Comparison of ENCODE assay signal across 8 mouse cellular contexts in genomic region chr19:57655083-57655482, GRCm38 (mm10). TPM values are rescaled to one million over a fixed set of nuclear protein-coding genes. Genes with fewer than 3 reads are reported as not detected.
DNase-seq lines count a peak whose midpoint lies in the region; ATAC-seq and TF ChIP-seq lines count a peak whose summit lies in the region.
"Had no signal": no experiment of that assay in that cellular context is flagged by ENCODE, and none has a peak within 500 bp of the region (broad histone marks: within the 10 kb centered on the region; RNA-seq: fewer than 3 reads in every experiment).

No protein-coding gene starts in this region.

- intact Hi-C loops in left cerebral cortex, postnatal 14 days (cut with DNase I): loop anchor here (5.0 kb wide), 3 partner anchors 817 to 972 kb away; no protein-coding TSS in a partner anchor

- peak; percentile 93 for TF ChIP-seq RAD21 in MEL (IDR thresholded peaks at IDR 0.05; ENCODE audit: low read depth, low read length)

- no peak for ATAC-seq in liver, embryonic 12.5 days

- no peak for TF ChIP-seq POLR2A in liver, adult 2 months (IDR thresholded peaks at IDR 0.05; ENCODE audit: extremely low read depth, insufficient read depth, low read length)
- no peak for TF ChIP-seq POLR2A in MEL (IDR thresholded peaks at IDR 0.05; ENCODE audit: control insufficient read depth in 1 of 2, insufficient read depth in 1 of 2, low read depth in 1 of 2, low read length in 2 of 2, poor library complexity in 1 of 2)

- H3K79me2 ChIP-seq in liver, adult 2 months (ENCODE audit: control insufficient read depth, insufficient read depth, low read length): no peaks in the 10 kb centered on the region
- no peaks in the 10 kb centered on the region for H3K79me2 ChIP-seq in MEL (ENCODE audit: control insufficient read depth, insufficient read depth, low read length, poor library complexity)

- no peaks in the 10 kb centered on the region for H3K27me3 ChIP-seq in liver, adult 2 months (ENCODE audit: control insufficient read depth, insufficient read depth, low read length)
- no peaks in the 10 kb centered on the region for H3K27me3 ChIP-seq in liver, embryonic 12.5 days (replicated peaks)
- no peaks in the 10 kb centered on the region for H3K27me3 ChIP-seq in MEL (ENCODE audit: control insufficient read depth in 1 of 2, insufficient read depth in 2 of 2, low read length in 2 of 2)
- no peaks in the 10 kb centered on the region for H3K27me3 ChIP-seq in splenic B cell, adult 2 months (ENCODE audit: control insufficient read depth, insufficient read depth, low read length, poor library complexity, severe bottlenecking)

- H3K4me2 ChIP-seq in liver, embryonic 12.5 days: no peak overlapping the region

- no peak overlapping the region for H3K4me3 ChIP-seq in liver, adult 2 months (ENCODE audit: insufficient read depth, low read depth, low read length)
- no peak overlapping the region for H3K4me3 ChIP-seq in liver, embryonic 12.5 days
- H3K4me3 ChIP-seq in MEL (ENCODE audit: control insufficient read depth in 1 of 2, insufficient read depth in 1 of 2, low read depth in 2 of 2, low read length in 2 of 2): no peak overlapping the region

- 75% methylated on average over 2 of the region's 2 CpGs for WGBS in liver, adult 2 months
- WGBS in liver, embryonic 12.5 days (ENCODE audit: insufficient replicate concordance): 54% methylated on average over 2 of the region's 2 CpGs

- H3K4me1 ChIP-seq in liver, adult 2 months (ENCODE audit: control insufficient read depth, insufficient read depth, low read length): no peaks in the 10 kb centered on the region
- H3K4me1 ChIP-seq in liver, embryonic 12.5 days: peaks cover 6% of the 10 kb centered on the region; the same call in 1 of the 2 replicates
- peaks cover 2 to 6% of the 10 kb centered on the region in 2 experiments for H3K4me1 ChIP-seq in MEL (ENCODE audit: control insufficient read depth in 1 of 2, insufficient read depth in 2 of 2, low read length in 2 of 2)

- no peak for TF ChIP-seq EP300 in MEL (IDR thresholded peaks at IDR 0.05; ENCODE audit: low read depth in 1 of 2, low read length in 2 of 2)

- H3K36me3 ChIP-seq in liver, adult 2 months (ENCODE audit: control insufficient read depth, insufficient read depth, low read length): peaks cover 2% of the 10 kb centered on the region; the same call in 1 of the 2 replicates
- peaks cover 24% of the 10 kb centered on the region for H3K36me3 ChIP-seq in liver, embryonic 12.5 days
- peaks cover 2 to 4% of the 10 kb centered on the region in 2 experiments; a peak in 2 of 4 replicates for H3K36me3 ChIP-seq in MEL (ENCODE audit: control insufficient read depth in 1 of 2, insufficient read depth in 2 of 2, low read length in 2 of 2)
- no peaks in the 10 kb centered on the region for H3K36me3 ChIP-seq in splenic B cell, adult 2 months (ENCODE audit: control insufficient read depth, insufficient read depth, low read length, poor library complexity, severe bottlenecking)

- no peaks in the 10 kb centered on the region; the same call in 1 of the 2 replicates for H3K9me3 ChIP-seq in liver, embryonic 12.5 days (replicated peaks)
- H3K9me3 ChIP-seq in MEL (replicated peaks; ENCODE audit: insufficient read depth, low read length): no peaks in the 10 kb centered on the region
- H3K9me3 ChIP-seq: megakaryocyte, embryonic 14.5 days had no signal

- peak; percentile 30 for DNase-seq in liver, adult 2 months (ENCODE audit: extremely low read depth, low read depth, low spot score)
- peak; percentile 82 for DNase-seq in MEL (ENCODE audit: low read depth, low spot score)
- DNase-seq in adrenal gland, postnatal 36 days: peak; percentile 37 to 68
- DNase-seq in frontal cortex, postnatal 25 days (ENCODE audit: low spot score in 2 of 2): peak; percentile 35 to 57
- DNase-seq in left cerebral cortex, postnatal 14 days (ENCODE audit: low spot score in 2 of 2): peak; percentile 81 to 82
- peak; percentile 50 for DNase-seq in splenic B cell, adult 2 months (ENCODE audit: low read depth, low spot score)

- TF ChIP-seq CTCF in liver, adult 2 months (IDR thresholded peaks at IDR 0.05; ENCODE audit: low read depth, low read length): peak; percentile 54
- TF ChIP-seq CTCF in MEL (IDR thresholded peaks at IDR 0.05 in 2 of 3, conservative IDR thresholded peaks at IDR 0.05 in 1 of 3; ENCODE audit: control insufficient read depth in 1 of 3, insufficient read depth in 1 of 3, low read depth in 2 of 3, low read length in 3 of 3, poor library complexity in 1 of 3, severe bottlenecking in 1 of 3): peak; percentile 61 to 92 (median 74)

- H3K9ac ChIP-seq in liver, adult 2 months (ENCODE audit: low read depth, low read length): no peak overlapping the region
- H3K9ac ChIP-seq in liver, embryonic 12.5 days: no peak overlapping the region
- no peak overlapping the region for H3K9ac ChIP-seq in MEL (ENCODE audit: control insufficient read depth, low read depth, low read length, poor library complexity, severe bottlenecking)

- H3K27ac ChIP-seq in liver, adult 2 months (replicated peaks; ENCODE audit: insufficient read depth, low read depth, low read length): no peak overlapping the region
- H3K27ac ChIP-seq in liver, embryonic 12.5 days: no peak overlapping the region
- no peak overlapping the region for H3K27ac ChIP-seq in MEL (ENCODE audit: control insufficient read depth, low read depth, low read length)

TF ChIP-seq in MEL, 35 proteins besides CTCF, POLR2A, EP300 and RAD21:
- TF ChIP-seq JUND (IDR thresholded peaks at IDR 0.05; ENCODE audit: low read depth, low read length): no peak
- no peak for TF ChIP-seq MAX (IDR thresholded peaks at IDR 0.05; ENCODE audit: low read length)
- peak; percentile 67 for TF ChIP-seq ZC3H11A (IDR thresholded peaks at IDR 0.05; ENCODE audit: low read depth, low read length)
- TF ChIP-seq POLR2AphosphoS2 (IDR thresholded peaks at IDR 0.05; ENCODE audit: low read length): no peak
- TF ChIP-seq RCOR1 (IDR thresholded peaks at IDR 0.05; ENCODE audit: low read depth, low read length): no peak
- TF ChIP-seq USF1 (IDR thresholded peaks at IDR 0.05; ENCODE audit: low read depth, low read length): 0 out of 2 replicates have a peak, but pooled peaks have one; percentile 6
- TF ChIP-seq SMC3 (IDR thresholded peaks at IDR 0.05; ENCODE audit: low read depth, low read length): peak; percentile 88

RNA-seq across cellular contexts. Expression of gene Atrnl1, which starts 44.2 kb away (rescaled TPM):
- 25.4 TPM in 2 replicates for total RNA-seq in liver, adult 2 months (2014; rRNA removed)
- 4.8 and 5.2 TPM in 2 replicates for polyA plus RNA-seq in liver, adult 2 months (2012; rRNA removed)
- polyA plus RNA-seq in liver, embryonic 12.5 days (2016; fragmentation: Nextera tagmentation; extraction: Ambion mirVana): 1.8 and 2.0 TPM in 2 replicates
- total RNA-seq in MEL (2012; rRNA removed): 8.2 and 9.3 TPM in 2 replicates
- polyA plus RNA-seq in MEL (2012; ENCODE audit: insufficient read depth in 1 of 2, insufficient read length in 2 of 2, low read depth in 1 of 2, low replicate concordance in 2 of 2, missing spikeins in 1 of 2): 1 to 10 TPM in 1 of 2 experiments, not detected in 1; 6.4 TPM
- total RNA-seq in adrenal gland, postnatal 36 days (2021): 10 to 100 TPM; 26.0 to 29.6 TPM
- total RNA-seq in left cerebral cortex, postnatal 14 days (2021): 100 to 1,000 TPM; 110 to 123 TPM

Comparison
In these comparisons a context has a peak if more than half of its experiments do, and no peak if none do; other contexts are left out.
1. DNase-seq: peak in every context shown above with its lines; median percentile 82 in MEL; 82 in left cerebral cortex, postnatal 14 days; 52 in adrenal gland, postnatal 36 days; 50 in splenic B cell, adult 2 months; 46 in frontal cortex, postnatal 25 days; 30 in liver, adult 2 months.